Mouse (Mus musculus) lung, postnatal 0 days (tissue): ENCODE data around the gene Farsb. TPM values are rescaled to one million over a fixed set of nuclear protein-coding genes. Genes with fewer than 3 reads are reported as not detected.

Source experiments
- ATAC-seq: fragments of 200-750 bp; cut with Nextera tagmentation; 2 replicates; pipeline ENCODE4 v1.8.0; 2017; ENCODE audit warnings: moderate library complexity
- DNase-seq: peaks from one replicate; pipeline ENCODE4 v3.0.0-alpha.2; 2016; ENCODE audit warnings: low spot score
- H3K27ac ChIP-seq: fragments of 300-500 bp; sonication (generic); 2 replicates; pipeline ENCODE4 v1.5.1; 2014; ENCODE audit warnings: antibody characterized with exemption, mild to moderate bottlenecking, low read length, mixed read lengths
- H3K27me3 ChIP-seq: fragments of 300-500 bp; sonication (generic); replicated peaks from 2 replicates; pipeline ENCODE4 v1.6.1; 2014; ENCODE audit warnings: low read length, mixed read lengths; ENCODE audit not compliant: insufficient read depth
- H3K36me3 ChIP-seq: fragments of 300-500 bp; sonication (generic); 2 replicates; pipeline ENCODE4 v1.6.1; 2014; ENCODE audit warnings: low read length, mixed read lengths; ENCODE audit not compliant: insufficient read depth
- H3K4me1 ChIP-seq: fragments of 300-500 bp; sonication (generic); 2 replicates; pipeline ENCODE4 v1.6.1; 2014; ENCODE audit warnings: antibody characterized with exemption, low read depth, low read length, mixed read lengths; ENCODE audit not compliant: insufficient read depth
- H3K4me2 ChIP-seq: fragments of 300-500 bp; sonication (generic); replicated peaks from 2 replicates; pipeline ENCODE4 v1.6.1; 2014; ENCODE audit warnings: low read depth, mild to moderate bottlenecking, low read length, moderate library complexity, mixed read lengths
- H3K4me3 ChIP-seq: fragments of 300-500 bp; sonication (generic); 2 replicates; pipeline ENCODE4 v1.5.1; 2014; ENCODE audit warnings: low read depth, low read length
- H3K9ac ChIP-seq: fragments of 300-500 bp; sonication (generic); replicated peaks from 2 replicates; pipeline ENCODE4 v1.6.1; 2014; ENCODE audit warnings: low read depth, mild to moderate bottlenecking
- H3K9me3 ChIP-seq: fragments of 300-500 bp; sonication (generic); 2 replicates; pipeline ENCODE4 v1.6.1; 2016; ENCODE audit warnings: low read length, mixed read lengths
- CTCF ChIP-seq: IDR thresholded peaks from 2 replicates; pipeline ENCODE4 v1.5.1; 2016; ENCODE audit warnings: antibody characterized with exemption, mild to moderate bottlenecking
- EP300 ChIP-seq: IDR thresholded peaks from 2 replicates; pipeline ENCODE4 v1.6.1; 2016; ENCODE audit warnings: antibody characterized with exemption, mild to moderate bottlenecking, control low read depth
- WGBS: fragments of 180-500 bp; shearing (Covaris S2); extraction: QIAGEN DNeasy Blood & Tissue Kit; methylation state at CpG from one replicate; pipeline ENCODE4 v1.1.7; 2014; 5-methylcytosine and 5-hydroxymethylcytosine counted together
- polyA plus RNA-seq: library from polyadenylated mRNA; unstranded; fragments of >200 nt; fragmentation: Nextera tagmentation; extraction: Ambion mirVana; gene quantifications from 2 replicates; pipeline ENCODE4 v1.2.1, GENCODE M21; 2015

Farsb gene
- polyA plus RNA-seq, 1 experiment from 2014 or later: 41.8 TPM

DNA sequence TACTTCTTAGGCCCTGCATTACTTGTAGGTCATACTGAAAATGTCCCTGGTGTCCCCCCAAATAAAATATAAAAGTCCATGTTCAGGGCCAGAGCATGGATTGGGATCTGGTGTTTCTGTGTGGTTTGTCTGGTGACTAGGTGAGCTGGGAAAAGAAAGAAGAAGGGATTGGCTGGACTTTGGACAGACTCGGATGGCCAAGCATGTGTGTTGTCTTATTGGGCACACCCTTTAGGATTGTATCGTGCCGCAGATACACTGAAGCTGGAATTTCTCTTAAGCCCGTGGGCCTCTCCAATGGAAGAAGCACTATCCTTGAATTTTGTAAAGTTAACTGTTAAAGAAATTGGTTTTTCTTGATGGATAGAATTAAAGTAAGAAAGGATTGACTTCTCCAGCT, 87.3 kb downstream of the Farsb start:
- no peaks in the 10 kb centered on the region for H3K9me3 ChIP-seq
- H3K4me1 ChIP-seq: no peaks in the 10 kb centered on the region
- H3K27ac ChIP-seq: no peak overlapping the region
- H3K27me3 ChIP-seq: no peaks in the 10 kb centered on the region
- no peak overlapping the region for H3K9ac ChIP-seq
- no peak overlapping the region for H3K4me3 ChIP-seq
- DNase-seq (no peak), ATAC-seq (no peak)
- WGBS: 90% methylated on average over 4 of the region's 4 CpGs
- H3K36me3 ChIP-seq: no peaks in the 10 kb centered on the region
- TF ChIP-seq CTCF (no peak), EP300 (no peak)
- no peak overlapping the region for H3K4me2 ChIP-seq

DNA sequence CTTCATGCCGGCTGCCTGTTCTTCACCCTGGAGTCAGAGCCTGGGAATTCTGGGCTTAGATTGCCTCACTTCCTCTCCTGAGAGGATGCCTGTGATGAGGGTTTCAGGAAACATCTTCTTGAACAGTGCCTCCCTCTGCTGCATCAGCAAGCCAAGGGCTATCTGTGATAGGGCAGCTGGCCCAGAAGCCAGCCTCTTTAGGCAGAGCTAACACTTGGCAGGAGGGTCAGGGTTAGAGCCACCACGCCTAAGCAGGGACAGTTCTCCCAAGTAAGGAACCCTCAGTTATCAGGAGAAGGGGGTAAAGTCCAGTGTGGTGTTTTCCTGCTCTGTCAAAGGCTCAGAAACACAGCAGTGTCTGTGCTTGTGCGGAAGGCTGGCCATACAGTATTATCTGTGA, 88.9 kb downstream of the Farsb start:
- no peak for ATAC-seq
- H3K4me2 ChIP-seq: no peak overlapping the region
- TF ChIP-seq EP300: no peak
- TF ChIP-seq CTCF: no peak

DNA sequence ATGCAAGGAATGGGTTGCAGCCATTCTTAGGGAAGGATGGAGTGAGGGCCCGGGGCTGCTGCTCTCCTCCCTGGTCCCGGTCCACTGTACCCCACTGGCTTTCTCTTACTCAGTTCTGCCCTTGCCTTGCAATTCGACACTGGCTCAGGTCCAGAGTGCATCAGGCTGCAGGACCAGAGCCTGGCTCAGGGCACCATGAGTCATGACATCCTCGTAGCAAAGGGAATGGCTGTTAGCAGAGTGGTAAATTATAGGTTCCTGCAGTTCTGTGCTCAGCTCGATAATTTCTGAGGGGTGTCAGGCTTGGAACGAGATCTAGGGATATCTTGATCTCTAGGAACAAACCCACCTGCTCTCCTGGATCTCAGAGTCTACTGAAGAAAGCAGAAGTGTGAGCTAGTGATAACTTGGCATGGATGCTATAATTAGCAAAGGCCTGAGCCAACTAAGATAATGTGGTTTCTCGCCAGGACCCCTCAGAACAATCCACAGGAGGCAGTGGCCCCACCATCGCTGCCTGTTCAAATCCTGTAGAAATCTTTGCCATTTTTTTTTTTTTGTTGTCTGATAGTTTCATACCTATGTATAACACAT, 92.3 kb downstream of the Farsb start:
- Histone ChIP-seq H3K36me3 (no peaks in the 10 kb centered on the region), H3K27me3 (no peaks in the 10 kb centered on the region), H3K4me2 (no peak overlapping the region), H3K9ac (no peak overlapping the region), H3K4me3 (no peak overlapping the region), H3K27ac (no peak overlapping the region), H3K4me1 (no peaks in the 10 kb centered on the region), H3K9me3 (no peaks in the 10 kb centered on the region)
- peak; percentile 22 for DNase-seq
- ATAC-seq: no peak; the same call in 1 of the 2 replicates
- TF ChIP-seq EP300: no peak
- no peak for TF ChIP-seq CTCF
- 42% methylated on average over 8 of the region's 8 CpGs for WGBS

More for the DNA sequence above, 88.9 kb downstream of the Farsb start:
- Histone ChIP-seq H3K36me3 (no peaks in the 10 kb centered on the region), H3K27ac (no peak overlapping the region), H3K9me3 (no peaks in the 10 kb centered on the region), H3K27me3 (no peaks in the 10 kb centered on the region), H3K4me1 (no peaks in the 10 kb centered on the region), H3K9ac (no peak overlapping the region), H3K4me3 (no peak overlapping the region)
- no peak for DNase-seq
- 52% methylated on average over 3 of the region's 3 CpGs for WGBS

DNA sequence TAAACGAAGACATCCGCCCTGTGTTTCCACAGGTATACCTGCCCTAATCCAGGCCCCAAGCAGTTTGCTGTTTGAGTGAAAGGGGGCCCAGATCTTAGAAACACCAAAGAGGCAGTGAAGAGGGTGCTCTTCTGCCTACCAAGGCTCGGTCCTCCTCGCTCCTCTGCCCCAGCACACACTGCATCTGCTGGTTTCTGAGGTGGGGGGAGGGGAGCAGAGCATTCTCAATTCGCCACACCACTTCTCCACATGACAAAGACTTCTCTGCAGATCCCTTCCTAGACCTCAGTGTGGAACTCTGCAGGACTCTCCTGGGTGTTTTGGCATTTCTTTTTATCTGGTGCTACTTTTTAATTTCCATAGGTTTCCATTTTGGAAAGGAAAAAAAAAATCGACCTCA, 93.0 kb downstream of the Farsb start:
- DNase-seq (no peak), ATAC-seq (no peak)
- Histone ChIP-seq H3K9ac (no peak overlapping the region), H3K4me2 (no peak overlapping the region), H3K36me3 (no peaks in the 10 kb centered on the region), H3K4me3 (no peak overlapping the region), H3K9me3 (no peaks in the 10 kb centered on the region), H3K27me3 (no peaks in the 10 kb centered on the region), H3K27ac (no peak overlapping the region), H3K4me1 (no peaks in the 10 kb centered on the region)
- TF ChIP-seq EP300: no peak
- no peak for TF ChIP-seq CTCF
- 38% methylated on average over 6 of the region's 6 CpGs for WGBS

DNA sequence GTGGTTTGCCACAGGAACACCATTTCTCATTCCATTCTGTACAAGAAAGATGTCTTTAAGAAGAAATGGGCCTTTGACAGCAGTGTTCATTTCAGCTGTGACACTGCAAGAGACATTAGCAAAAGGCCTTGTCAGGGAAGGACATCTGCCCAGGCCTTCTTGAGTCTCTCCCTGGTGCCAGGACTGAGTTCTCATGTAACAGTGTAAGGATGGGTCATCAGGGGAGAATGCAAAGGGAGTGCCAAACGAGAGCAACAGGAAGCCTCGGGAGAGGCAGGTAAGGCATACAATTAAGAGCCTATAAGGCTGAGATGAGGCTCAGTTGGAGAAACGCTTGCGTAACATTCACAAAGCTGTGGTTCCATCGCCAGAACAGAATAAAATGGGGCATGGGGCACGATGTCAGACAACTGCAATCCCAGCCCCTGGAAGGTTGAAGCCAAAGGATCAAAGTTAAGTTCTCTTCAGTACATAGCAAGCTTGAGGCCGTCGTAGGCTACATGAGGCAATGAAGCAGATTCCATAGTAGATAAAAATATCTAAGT, 93.4 kb downstream of the Farsb start:
- no peak for TF ChIP-seq CTCF
- no peak for TF ChIP-seq EP300
- Histone ChIP-seq H3K9me3 (no peaks in the 10 kb centered on the region), H3K4me3 (no peak overlapping the region), H3K9ac (no peak overlapping the region), H3K4me1 (no peaks in the 10 kb centered on the region), H3K27ac (no peak overlapping the region), H3K36me3 (no peaks in the 10 kb centered on the region), H3K4me2 (no peak overlapping the region), H3K27me3 (no peaks in the 10 kb centered on the region)
- DNase-seq (no peak), ATAC-seq (no peak)
- 55% methylated on average over 8 of the region's 8 CpGs for WGBS

DNA sequence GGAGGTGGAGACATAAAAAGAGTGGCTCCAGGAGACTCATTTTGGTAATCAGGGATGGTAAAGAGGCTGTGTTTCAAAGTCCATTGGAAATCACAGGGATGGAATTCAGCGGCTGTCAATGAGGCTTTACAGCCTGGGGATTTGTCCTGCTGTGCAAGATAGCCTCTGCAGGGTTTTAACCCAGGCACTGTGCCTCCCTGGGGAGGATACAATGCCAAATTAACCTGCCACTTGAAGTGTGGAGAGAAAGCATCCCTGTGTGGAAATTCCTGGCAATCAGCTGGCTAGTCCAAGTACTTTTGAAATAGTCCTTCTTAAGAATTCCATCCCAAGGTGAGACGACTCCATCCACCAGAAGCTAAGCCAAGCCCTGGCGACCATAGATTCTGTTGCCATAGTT, 99.8 kb downstream of the Farsb start:
- no peaks in the 10 kb centered on the region for H3K27me3 ChIP-seq
- ATAC-seq: no peak
- 32% methylated on average over 3 of the region's 3 CpGs for WGBS
- H3K9me3 ChIP-seq: no peaks in the 10 kb centered on the region
- TF ChIP-seq EP300 (no peak), CTCF (no peak)
- no peak for DNase-seq
- H3K4me2 ChIP-seq: no peak overlapping the region
- no peak overlapping the region for H3K27ac ChIP-seq
- no peak overlapping the region for H3K9ac ChIP-seq
- H3K4me3 ChIP-seq: no peak overlapping the region
- no peaks in the 10 kb centered on the region for H3K36me3 ChIP-seq
- no peaks in the 10 kb centered on the region for H3K4me1 ChIP-seq

DNA sequence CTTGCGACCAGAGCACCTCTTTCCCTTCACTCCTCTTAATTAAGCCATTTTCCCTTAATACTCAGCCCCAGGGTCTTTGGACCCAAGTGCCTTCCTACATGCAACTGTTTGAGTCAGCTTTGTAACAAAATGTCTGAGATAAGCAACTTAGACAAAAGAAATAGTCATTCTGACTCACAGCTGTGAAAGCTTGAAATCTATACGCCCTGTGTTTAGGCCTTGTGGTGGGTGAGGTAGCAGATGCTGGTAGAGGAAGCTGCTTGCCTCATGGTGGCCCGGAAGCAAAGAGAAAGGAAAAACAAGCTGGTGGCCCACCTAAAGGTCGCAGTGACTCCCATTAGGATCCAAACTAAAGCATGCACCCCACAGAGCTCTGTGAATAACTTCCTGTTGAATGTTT, 100.8 kb downstream of the Farsb start:
- no peak for ATAC-seq
- Histone ChIP-seq H3K9me3 (no peaks in the 10 kb centered on the region), H3K36me3 (no peaks in the 10 kb centered on the region), H3K9ac (no peak overlapping the region), H3K4me2 (no peak overlapping the region), H3K27ac (no peak overlapping the region), H3K27me3 (no peaks in the 10 kb centered on the region), H3K4me1 (no peaks in the 10 kb centered on the region), H3K4me3 (no peak overlapping the region)
- 55% methylated on average over 4 of the region's 4 CpGs for WGBS
- no peak for DNase-seq
- TF ChIP-seq CTCF: no peak
- TF ChIP-seq EP300: no peak
